Mouse (Mus musculus): Measurements from ENCODE around the gene Gm20547.

DNA sequence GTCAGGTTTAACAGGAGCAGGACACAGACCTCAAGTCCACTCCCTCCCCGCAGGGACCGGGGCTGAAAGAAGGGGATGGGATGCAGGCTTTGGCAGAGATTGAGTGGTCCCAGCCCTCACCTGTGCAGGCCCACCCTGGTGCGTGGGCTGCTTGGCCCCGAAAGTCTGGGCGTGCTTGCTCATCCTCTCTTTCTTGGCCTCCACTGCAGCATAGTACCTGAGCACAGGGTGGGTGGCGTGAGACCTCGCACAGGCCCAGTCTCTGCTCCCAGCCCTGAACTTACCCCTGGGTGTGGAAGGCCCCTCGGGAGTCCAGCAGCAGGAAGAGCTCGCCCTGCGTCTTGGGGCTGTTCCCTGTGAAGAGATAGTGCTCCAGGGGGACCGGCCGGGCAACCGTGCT lies 37.0 kb downstream of the Gm20547 start:
- TF ChIP-seq POLR2A (IDR thresholded peaks at IDR 0.05; ENCODE audit: insufficient read length, low read depth) (no peak), SRF (IDR thresholded peaks at IDR 0.05; ENCODE audit: control insufficient read depth, insufficient read length, low read depth) (no peak), TCF3 (IDR thresholded peaks at IDR 0.05; ENCODE audit: insufficient read length, low read depth) (no peak), MYOG (IDR thresholded peaks at IDR 0.05; ENCODE audit: control insufficient read depth in 1 of 3, insufficient read depth in 1 of 3, insufficient read length in 2 of 3, low read depth in 2 of 3) (no peak), MAX (IDR thresholded peaks at IDR 0.05; ENCODE audit: low read depth) (no peak), E2F4 (IDR thresholded peaks at IDR 0.05; ENCODE audit: insufficient read depth) (no peak), USF1 (IDR thresholded peaks at IDR 0.05; ENCODE audit: low read depth) (no peak), MYOD1 (IDR thresholded peaks at IDR 0.05; ENCODE audit: control insufficient read depth in 1 of 3, insufficient read length in 2 of 3, low read depth in 2 of 3) (no peak), TCF12 (IDR thresholded peaks at IDR 0.05; ENCODE audit: insufficient read depth, poor library complexity, severe bottlenecking) (no peak), CEBPB (IDR thresholded peaks at IDR 0.05; ENCODE audit: insufficient read depth, poor library complexity, severe bottlenecking) (no peak), POLR2AphosphoS2 (IDR thresholded peaks at IDR 0.05; ENCODE audit: insufficient read length, low read depth) (no peak), REST (IDR thresholded peaks at IDR 0.05; ENCODE audit: insufficient read depth, insufficient read length) (no peak)
